Mouse (Mus musculus) cerebellum, adult 2 months (tissue): Measurements from ENCODE around the gene Tnfrsf8. TPM values are rescaled to one million over a fixed set of nuclear protein-coding genes. Genes with fewer than 3 reads are reported as not detected.
"Not testable (repeated sequence)": the region's sequence is repeated elsewhere in the genome, so short reads cannot be mapped to it uniquely, and the experiment has no call there.

ENCODE experiments used
- DNase-seq, 2 experiments: peaks; one replicate each; pipeline ENCODE4 v3.0.0; 2021
- H3K27ac ChIP-seq: fragments of 200-500 bp; 2 replicates; pipeline ENCODE4 v1.5.1; 2012; ENCODE audit warnings: low read length, control low read depth, inconsistent platforms; ENCODE audit not compliant: insufficient read depth
- H3K27me3 ChIP-seq: fragments of 200-500 bp; 2 replicates; pipeline ENCODE4 v1.6.1; 2012; ENCODE audit warnings: inconsistent platforms, mild to moderate bottlenecking, low read length, moderate library complexity; ENCODE audit not compliant: control insufficient read depth, insufficient read depth
- H3K4me1 ChIP-seq: fragments of 200-500 bp; 2 replicates; pipeline ENCODE4 v1.6.1; 2011; ENCODE audit warnings: low read length; ENCODE audit not compliant: control insufficient read depth, insufficient read depth
- H3K4me3 ChIP-seq: fragments of 200-500 bp; replicated peaks from 2 replicates; pipeline ENCODE3; 2011; ENCODE audit warnings: mild to moderate bottlenecking, low read depth, low read length, control low read depth; ENCODE audit not compliant: insufficient read depth
- CTCF ChIP-seq: fragments of 200-500 bp; IDR thresholded peaks from 2 replicates; pipeline ENCODE4 v1.5.1; 2011; ENCODE audit warnings: low read depth, mild to moderate bottlenecking, control low read depth, low read length, moderate library complexity, borderline replicate concordance; ENCODE audit not compliant: insufficient read depth
- POLR2A ChIP-seq: fragments of 200-500 bp; IDR thresholded peaks from 2 replicates; pipeline ENCODE4 v1.6.1; 2011; ENCODE audit warnings: low read length, control low read depth, borderline replicate concordance; ENCODE audit not compliant: insufficient read depth
- WGBS: fragments of 180-500 bp; shearing (Covaris S2); methylation state at CpG from one replicate; pipeline ENCODE4 v1.1.7; 2018; 5-methylcytosine and 5-hydroxymethylcytosine counted together
- polyA plus RNA-seq: library from polyadenylated mRNA; depleted of rRNA; stranded (reverse); fragments of >200 nt; gene quantifications from 2 replicates; pipeline ENCODE4 v1.2.3, GENCODE M21; 2012; rRNA removed

Tnfrsf8 gene
- polyA plus RNA-seq: 0.24 and 0.26 TPM in 2 replicates

DNA sequence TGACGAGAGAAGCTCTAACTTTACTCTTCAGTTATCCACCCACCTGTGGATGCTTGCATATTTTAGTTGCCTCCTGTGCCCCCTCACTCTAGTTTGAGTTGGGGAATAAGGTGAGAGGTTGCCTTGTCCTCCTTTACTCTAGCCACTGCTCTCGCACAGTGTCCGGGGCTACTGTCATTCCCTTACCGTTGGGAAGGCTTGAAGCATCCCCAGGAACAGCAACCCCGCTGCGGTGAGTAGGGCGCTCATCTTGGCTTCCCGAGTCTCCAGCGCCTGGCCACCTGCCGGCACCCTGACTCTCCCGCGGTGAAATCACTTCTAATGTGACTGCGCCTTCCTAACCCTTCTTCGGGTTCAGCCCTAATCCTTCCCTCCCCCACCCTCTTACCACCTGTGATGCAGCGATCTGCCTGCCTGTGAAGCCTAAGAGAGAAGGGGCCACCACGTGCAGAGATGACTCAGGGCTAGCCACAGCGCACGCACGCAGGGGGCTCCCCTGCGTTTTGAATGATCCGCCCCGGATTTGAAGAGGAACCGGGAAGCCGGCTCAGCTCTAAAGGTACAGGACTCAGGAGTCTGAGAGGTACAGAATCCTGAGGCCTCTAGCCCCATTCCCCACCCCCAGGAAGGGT, at the start of gene Tnfrsf8:
Gene Tnfrsf8, minus strand, starts transcription at position 329 of the 632 bp plus-strand sequence.
- no peak for TF ChIP-seq POLR2A
- no peak for TF ChIP-seq CTCF
- Histone ChIP-seq H3K27me3 (no peaks in the 10 kb centered on the region; the same call in 1 of the 2 replicates), H3K27ac (no peak within 1 kb of the TSS), H3K4me1 (no peaks in the 10 kb centered on the region; the same call in 1 of the 2 replicates), H3K4me3 (no peak within 1 kb of the TSS)
- WGBS: 4% methylated on average over 24 of the region's 24 CpGs
- no peak for DNase-seq

DNA sequence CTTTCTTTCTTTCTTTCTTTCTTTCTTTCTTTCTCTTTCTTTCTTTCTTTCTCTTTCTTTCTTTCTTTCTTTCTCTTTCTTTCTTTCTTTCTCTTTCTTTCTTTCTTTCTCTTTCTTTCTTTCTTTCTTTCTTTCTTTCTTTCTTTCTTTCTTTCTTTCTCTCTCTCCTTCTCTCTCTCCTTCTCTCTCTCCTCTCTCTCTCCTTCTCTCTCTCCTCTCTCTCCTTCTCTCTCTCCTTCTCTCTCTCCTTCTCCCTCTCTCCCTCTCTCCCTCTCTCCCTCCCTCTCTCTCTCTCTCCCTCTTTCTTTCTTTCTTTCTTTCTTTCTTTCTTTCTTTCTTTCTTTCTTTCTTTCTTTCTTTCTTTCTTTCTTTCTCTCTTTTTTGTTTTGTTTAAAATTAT, 46.7 kb upstream of the Tnfrsf8 start:
- not testable (repeated sequence) for H3K4me1 ChIP-seq, DNase-seq, H3K27ac ChIP-seq, H3K4me3 ChIP-seq, H3K27me3 ChIP-seq

DNA sequence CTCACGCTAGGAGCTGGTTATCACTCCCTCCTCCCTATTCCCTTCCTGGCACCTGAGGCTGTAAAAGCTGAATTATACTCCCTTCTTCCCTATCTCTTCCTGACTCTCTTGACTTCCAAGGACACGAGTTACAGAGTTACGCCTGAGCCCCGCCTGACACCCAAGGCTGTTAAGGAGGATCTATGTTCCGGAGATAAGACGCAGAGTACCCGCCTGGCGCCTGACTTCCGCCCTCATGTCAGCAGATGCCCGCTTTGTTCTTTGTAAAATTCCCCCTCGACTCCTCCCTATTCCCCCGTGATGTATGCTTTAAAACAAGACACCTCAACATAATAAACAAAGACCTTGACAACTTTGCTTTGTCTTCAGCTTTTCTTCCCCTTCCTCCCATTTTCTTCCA, 46.1 kb upstream of the Tnfrsf8 start:
- Histone ChIP-seq H3K4me3 (no peak overlapping the region), H3K27ac (no peak overlapping the region), H3K4me1 (no peaks in the 10 kb centered on the region), H3K27me3 (no peaks in the 10 kb centered on the region)
- no peak for DNase-seq
- TF ChIP-seq POLR2A (no peak), CTCF (no peak)
- 36% methylated on average over 12 of the region's 12 CpGs for WGBS

DNA sequence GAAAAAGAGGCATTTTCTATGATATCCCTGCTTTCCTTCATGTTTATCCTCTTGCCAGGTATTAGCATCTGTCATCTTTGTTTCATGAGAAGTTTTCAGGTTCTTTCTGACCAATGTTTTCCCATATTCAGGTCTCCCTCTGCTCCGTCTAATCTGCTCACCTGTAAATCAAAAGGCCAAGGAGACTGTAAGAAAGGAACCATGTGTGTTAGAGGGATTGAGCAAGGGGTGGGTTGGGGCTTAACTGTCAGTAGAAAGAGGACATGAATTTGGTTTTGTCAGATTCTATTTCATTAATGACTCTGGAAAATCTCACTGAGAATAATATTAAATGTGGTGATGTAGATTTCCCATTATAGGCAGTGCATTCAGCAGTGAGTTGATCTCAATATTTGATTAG, 45.6 kb upstream of the Tnfrsf8 start:
- no peak overlapping the region for H3K27ac ChIP-seq
- DNase-seq: no peak
- no peak overlapping the region for H3K4me3 ChIP-seq
- TF ChIP-seq POLR2A (no peak), CTCF (no peak)
- 77% methylated on average over 1 of the region's 1 CpGs for WGBS
- H3K27me3 ChIP-seq: no peaks in the 10 kb centered on the region
- no peaks in the 10 kb centered on the region for H3K4me1 ChIP-seq

DNA sequence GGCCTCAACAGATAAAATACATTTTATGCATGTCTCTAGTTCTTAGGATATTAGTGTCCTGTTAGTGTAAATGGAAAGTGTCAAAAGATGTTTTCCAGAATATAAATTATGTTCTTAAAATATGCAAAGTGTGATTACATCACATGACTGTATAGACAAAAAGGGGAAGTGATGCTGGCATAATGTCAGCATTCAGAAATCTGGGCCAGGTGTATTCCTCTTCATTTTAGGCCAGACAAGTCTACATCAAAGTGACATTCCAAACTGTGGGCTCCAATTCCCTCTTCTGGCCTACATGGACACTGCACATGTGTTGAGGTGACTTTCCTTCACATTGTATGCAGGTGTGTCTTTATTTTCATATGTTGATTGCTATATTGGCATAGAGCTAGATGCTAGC, 41.3 kb upstream of the Tnfrsf8 start:
- no peaks in the 10 kb centered on the region for H3K27me3 ChIP-seq
- DNase-seq: no peak
- no peak overlapping the region for H3K27ac ChIP-seq
- no peak overlapping the region for H3K4me3 ChIP-seq
- TF ChIP-seq POLR2A (no peak), CTCF (no peak)
- H3K4me1 ChIP-seq: no peaks in the 10 kb centered on the region

DNA sequence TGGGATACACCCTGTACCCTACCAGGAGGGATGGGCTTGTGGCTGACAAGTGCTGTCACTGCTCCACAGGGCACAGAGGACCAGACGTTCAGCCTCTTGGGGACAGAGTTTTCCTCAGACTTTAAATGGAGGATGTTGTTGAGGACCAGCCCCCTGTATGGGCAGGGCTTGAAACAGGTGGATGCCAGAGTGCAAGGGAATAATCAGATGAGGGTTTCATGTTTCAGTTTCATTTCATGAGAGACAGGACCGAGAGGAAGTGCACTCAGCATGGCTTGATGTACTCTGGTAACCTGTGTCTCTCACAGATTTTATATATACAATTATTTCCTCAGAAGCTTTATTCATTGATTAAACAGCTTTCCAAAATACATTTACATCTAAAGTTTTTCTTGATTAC, 38.9 kb upstream of the Tnfrsf8 start:
- no peak for DNase-seq
- no peak overlapping the region for H3K27ac ChIP-seq
- WGBS: 48% methylated on average over 2 of the region's 2 CpGs
- H3K27me3 ChIP-seq: no peaks in the 10 kb centered on the region
- no peak overlapping the region for H3K4me3 ChIP-seq
- no peaks in the 10 kb centered on the region for H3K4me1 ChIP-seq
- TF ChIP-seq POLR2A (no peak), CTCF (no peak)

DNA sequence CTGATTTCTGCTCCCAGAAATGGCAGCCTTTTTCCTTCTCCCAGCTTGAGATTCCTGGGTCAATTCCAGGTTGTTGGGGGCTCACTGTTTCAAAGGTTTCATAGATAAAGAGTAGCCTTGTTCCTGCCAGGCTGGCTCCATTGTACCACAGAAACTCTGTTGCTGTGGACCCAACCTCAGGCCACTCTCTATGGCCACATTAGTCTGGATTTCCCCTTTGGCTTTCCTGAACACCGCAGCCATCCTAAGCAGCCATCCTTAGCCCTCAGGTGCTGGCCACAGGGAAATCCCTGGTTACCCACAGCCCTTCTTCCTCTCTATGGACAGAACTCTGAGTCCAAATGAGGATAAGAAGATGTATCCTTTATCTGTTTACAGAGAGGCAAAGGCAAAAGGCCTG, 30.0 kb upstream of the Tnfrsf8 start:
- Histone ChIP-seq H3K27ac (no peak overlapping the region), H3K27me3 (no peaks in the 10 kb centered on the region), H3K4me1 (no peaks in the 10 kb centered on the region), H3K4me3 (no peak overlapping the region)
- no peak for DNase-seq
- TF ChIP-seq POLR2A: no peak
- no peak for TF ChIP-seq CTCF
- 93% methylated on average over 1 of the region's 1 CpGs for WGBS

DNA sequence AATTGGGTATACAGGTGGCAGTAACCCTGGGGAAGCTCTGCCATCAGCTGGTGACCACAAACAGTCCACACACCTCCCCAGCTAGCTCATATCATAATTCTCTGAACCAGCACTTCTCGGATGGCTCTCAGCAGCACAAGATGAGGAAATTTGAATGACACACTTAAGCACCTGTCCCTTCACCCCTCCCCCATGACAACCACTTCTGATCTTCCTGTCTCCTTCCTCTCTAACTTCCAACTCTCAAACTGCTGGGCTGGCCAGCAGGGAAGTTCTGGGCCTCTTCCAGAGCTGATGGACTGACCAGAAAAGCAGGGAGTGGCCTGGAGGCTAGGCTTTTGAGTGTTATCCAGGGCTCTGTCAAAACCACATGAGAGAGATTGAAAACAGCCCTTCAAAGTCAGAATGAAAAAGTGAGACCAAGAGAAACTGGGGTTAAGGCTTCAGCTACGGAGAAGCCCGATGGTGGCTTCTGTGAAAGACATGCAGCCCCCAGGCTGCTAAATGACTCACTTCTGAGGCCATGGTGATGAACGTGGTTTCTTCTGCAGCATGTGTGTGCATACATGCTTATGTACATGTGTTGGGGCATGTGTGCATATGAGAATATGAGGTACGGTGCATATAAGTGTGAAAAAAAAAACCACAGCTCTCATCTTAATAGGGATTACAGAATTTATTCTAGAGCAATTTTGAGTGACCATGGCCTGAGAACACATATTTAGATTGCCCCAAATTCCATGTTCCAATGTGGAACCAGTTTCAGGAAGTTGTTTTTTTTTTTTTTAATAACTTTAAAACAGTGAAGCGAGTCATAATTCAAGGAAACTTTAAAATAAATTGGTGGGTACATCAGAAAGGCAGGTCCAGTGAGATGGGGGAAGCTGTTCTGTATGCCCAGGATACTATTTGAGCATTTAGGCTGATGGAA, 27.2 kb upstream of the Tnfrsf8 start:
- 81% methylated on average over 6 of the region's 6 CpGs for WGBS

More for the DNA sequence above, 27.2 kb upstream of the Tnfrsf8 start:
- H3K4me3 ChIP-seq: no peak overlapping the region
- no peak overlapping the region for H3K27ac ChIP-seq
- no peak for DNase-seq
- no peak for TF ChIP-seq CTCF
- TF ChIP-seq POLR2A: no peak
- H3K4me1 ChIP-seq: no peaks in the 10 kb centered on the region
- H3K27me3 ChIP-seq: no peaks in the 10 kb centered on the region
